Mouse (Mus musculus): ENCODE results near the gene 2310061I04Rik.

DNA sequence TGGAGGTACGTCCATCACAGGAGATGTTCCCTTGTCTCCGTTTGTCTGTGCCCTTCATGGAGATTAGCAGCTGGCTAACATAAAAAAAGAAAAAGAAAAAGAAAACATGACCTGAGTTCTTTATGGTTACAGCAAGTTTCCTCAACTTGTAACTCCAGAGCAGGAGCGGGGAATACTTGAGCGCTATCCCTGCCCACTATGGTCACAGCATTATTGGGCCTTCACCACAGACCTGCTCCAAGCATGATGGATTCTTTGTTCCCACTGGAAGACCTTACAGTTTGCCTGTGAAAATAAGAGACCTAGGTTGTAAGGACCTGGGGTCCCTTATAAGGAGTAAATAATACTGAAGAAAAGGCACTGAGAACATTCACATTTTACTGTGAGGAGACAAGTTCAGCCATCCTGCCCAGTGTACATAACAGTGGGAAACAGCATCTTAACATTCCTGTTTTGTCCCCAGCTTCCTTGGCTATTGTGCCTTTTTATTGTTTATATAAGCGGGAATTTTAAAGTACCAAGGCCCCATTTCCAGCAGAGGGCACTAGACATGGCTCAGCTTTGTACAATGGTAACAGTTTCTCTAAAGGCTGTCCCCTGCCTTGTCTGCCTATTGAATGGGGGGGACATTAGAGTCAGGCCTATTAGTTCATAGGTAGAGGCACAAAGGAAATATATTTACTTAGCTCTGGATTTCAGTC is 23.8 kb upstream of the 2310061I04Rik start:
- no peak for TF ChIP-seq POLR2A (IDR thresholded peaks at IDR 0.05; ENCODE audit: low read depth, low read length)
- TF ChIP-seq CTCF (IDR thresholded peaks at IDR 0.05; ENCODE audit: extremely low read depth, insufficient read length, insufficient replicate concordance, low read depth, low read length): no peak

All from small intestine, adult 2 months (tissue).